Mouse (Mus musculus) G1E (cell line): ENCODE data around the gene Hdac4.

ENCODE experiments used
- CTCF ChIP-seq: IDR thresholded peaks from 2 replicates; pipeline ENCODE4 v1.5.1; 2012; ENCODE audit warnings: low read depth, low read length, inconsistent platforms, mixed read lengths
- GATA1 ChIP-seq: IDR thresholded peaks from 2 replicates; pipeline ENCODE4 v1.6.1; 2012; ENCODE audit warnings: borderline replicate concordance, low read length, inconsistent platforms, mixed read lengths
- TAL1 ChIP-seq: conservative IDR thresholded peaks from 2 replicates; pipeline ENCODE4 v1.6.1; 2012; ENCODE audit warnings: low read depth, low read length, inconsistent platforms, mixed read lengths

GRCm38 (mm10) chr1:91883115-91883514, 312.4 kb downstream of the Hdac4 start:
- TF ChIP-seq CTCF (no peak), GATA1 (no peak), TAL1 (no peak)
